Mouse (Mus musculus): ENCODE results near the gene Slc8a1.

GRCm38 (mm10) chr17:81550864-81551263, 187.3 kb downstream of the Slc8a1 start:
- no peak for TF ChIP-seq POLR2A (IDR thresholded peaks at IDR 0.05; ENCODE audit: extremely low read depth, insufficient read depth, low read length)
- TF ChIP-seq CTCF (IDR thresholded peaks at IDR 0.05; ENCODE audit: low read depth, low read length), result no peak
